10 mouse cellular contexts compared by ENCODE assay signal in genomic region chr4:22486641-22486960, GRCm38 (mm10). TPM values are rescaled to one million over a fixed set of nuclear protein-coding genes. Genes with fewer than 3 reads are reported as not detected.
DNase-seq lines count a peak whose midpoint lies in the region; ATAC-seq lines count a peak whose summit lies in the region.
"Had no signal": no experiment of that assay in that cellular context is flagged by ENCODE, and none has a peak within 500 bp of the region (broad histone marks: within the 10 kb centered on the region; RNA-seq: fewer than 3 reads in every experiment).

No protein-coding gene starts in this region.

- H3K4me1 ChIP-seq in heart, embryonic 13.5 days = peaks cover 43% of the 10 kb centered on the region
- H3K4me1 ChIP-seq in embryonic facial prominence, embryonic 10.5 days = peaks cover 47% of the 10 kb centered on the region
- peaks cover 15% of the 10 kb centered on the region for H3K4me1 ChIP-seq in hindbrain, embryonic 10.5 days (replicated peaks)
- H3K4me1 ChIP-seq in midbrain, embryonic 12.5 days = no peaks in the 10 kb centered on the region; the same call in 1 of the 2 replicates

- H3K27ac ChIP-seq in heart, embryonic 13.5 days (replicated peaks) = no peak overlapping the region
- peak overlapping the region; percentile 86 for H3K27ac ChIP-seq in embryonic facial prominence, embryonic 10.5 days (replicated peaks)
- H3K27ac ChIP-seq in hindbrain, embryonic 10.5 days = peak overlapping the region; percentile 99
- peak overlapping the region; percentile 99 for H3K27ac ChIP-seq in midbrain, embryonic 12.5 days (replicated peaks)
- H3K27ac ChIP-seq: liver, embryonic 12.5 days had no signal

- under 1% methylated on average over 10 of the region's 10 CpGs for WGBS in heart, embryonic 13.5 days
- 0% methylated on average over 10 of the region's 10 CpGs for WGBS in embryonic facial prominence, embryonic 10.5 days
- WGBS in hindbrain, embryonic 10.5 days = 0% methylated on average over 10 of the region's 10 CpGs
- WGBS in midbrain, embryonic 12.5 days = 0% methylated on average over 10 of the region's 10 CpGs

- peak overlapping the region; percentile 62 for H3K4me3 ChIP-seq in heart, embryonic 13.5 days
- H3K4me3 ChIP-seq in embryonic facial prominence, embryonic 10.5 days = peak overlapping the region; percentile 70
- H3K4me3 ChIP-seq in hindbrain, embryonic 10.5 days = peak overlapping the region; percentile 82
- H3K4me3 ChIP-seq in midbrain, embryonic 12.5 days = peak overlapping the region; percentile 74
- H3K4me3 ChIP-seq: liver, embryonic 12.5 days had no signal

- H3K9ac ChIP-seq in heart, embryonic 13.5 days = no peak overlapping the region
- peak overlapping the region; percentile 96 for H3K9ac ChIP-seq in midbrain, embryonic 12.5 days (replicated peaks)
- H3K9ac ChIP-seq: liver, embryonic 12.5 days had no signal

- H3K4me2 ChIP-seq in heart, embryonic 13.5 days = peak overlapping the region; percentile 95
- H3K4me2 ChIP-seq in midbrain, embryonic 12.5 days (replicated peaks) = peak overlapping the region; percentile 77

- peaks cover 94% of the 10 kb centered on the region for H3K27me3 ChIP-seq in heart, embryonic 13.5 days (replicated peaks)
- peaks cover 99% of the 10 kb centered on the region for H3K27me3 ChIP-seq in embryonic facial prominence, embryonic 10.5 days (replicated peaks; ENCODE audit: low read depth, poor library complexity, severe bottlenecking)
- peaks cover 57% of the 10 kb centered on the region for H3K27me3 ChIP-seq in hindbrain, embryonic 10.5 days (ENCODE audit: insufficient read depth, poor library complexity, severe bottlenecking)
- H3K27me3 ChIP-seq in midbrain, embryonic 12.5 days = no peaks in the 10 kb centered on the region
- H3K27me3 ChIP-seq: CH12.LX had no signal

- H3K36me3 ChIP-seq in heart, embryonic 13.5 days = no peaks in the 10 kb centered on the region
- H3K36me3 ChIP-seq in embryonic facial prominence, embryonic 10.5 days (replicated peaks) = no peaks in the 10 kb centered on the region
- H3K36me3 ChIP-seq in hindbrain, embryonic 10.5 days = peaks cover 13% of the 10 kb centered on the region; the same call in 1 of the 2 replicates
- no peaks in the 10 kb centered on the region for H3K36me3 ChIP-seq in midbrain, embryonic 12.5 days
- H3K36me3 ChIP-seq: liver, embryonic 12.5 days had no signal

- ATAC-seq in heart, embryonic 13.5 days (ENCODE audit: extremely low read depth, insufficient number of reproducible peaks, low FRiP score, low TSS enrichment) = no peak
- ATAC-seq in midbrain, embryonic 12.5 days (ENCODE audit: low FRiP score, low read depth) = no peak
- ATAC-seq: liver, embryonic 12.5 days had no signal

- no peak for DNase-seq in heart, adult 11 months
- DNase-seq in embryonic facial prominence, embryonic 10.5 days (ENCODE audit: low spot score) = no peak
- no peak for DNase-seq in hindbrain, embryonic 10.5 days (ENCODE audit: low spot score)
- no peak for DNase-seq in adrenal gland, adult 18-20 months (ENCODE audit: low spot score in 2 of 2)
- DNase-seq in kidney, postnatal 4 days = no peak
- no peak for DNase-seq in adrenal gland, adult 2 months

- no peaks in the 10 kb centered on the region for H3K9me3 ChIP-seq in heart, embryonic 13.5 days
- no peaks in the 10 kb centered on the region for H3K9me3 ChIP-seq in embryonic facial prominence, embryonic 10.5 days
- no peaks in the 10 kb centered on the region for H3K9me3 ChIP-seq in hindbrain, embryonic 10.5 days
- H3K9me3 ChIP-seq in midbrain, embryonic 12.5 days = no peaks in the 10 kb centered on the region
- H3K9me3 ChIP-seq: liver, embryonic 12.5 days had no signal

RNA-seq across cellular contexts. Expression of gene Pou3f2, which starts 1.6 kb away (rescaled TPM):
- polyA plus RNA-seq in heart, embryonic 13.5 days (2015; fragmentation: Nextera tagmentation; extraction: Ambion mirVana) = 0.04 TPM in 2 replicates
- 3.4 and 11.1 TPM in 2 replicates for polyA plus RNA-seq in embryonic facial prominence, embryonic 10.5 days (2016; fragmentation: Nextera tagmentation; extraction: Ambion mirVana)
- 44.0 and 45.4 TPM in 2 replicates for polyA plus RNA-seq in hindbrain, embryonic 10.5 days (2016; fragmentation: Nextera tagmentation; extraction: Ambion mirVana)
- polyA plus RNA-seq in midbrain, embryonic 12.5 days (2016; fragmentation: Nextera tagmentation; extraction: Ambion mirVana) = 79.8 and 91.9 TPM in 2 replicates
- under 1 TPM in 1 of 2 experiments, not detected in 1; 0.07 TPM for total RNA-seq in adrenal gland, adult 18-20 months (2021)
- under 1 TPM in 1 of 2 experiments, not detected in 1; 0.07 TPM for total RNA-seq in adrenal gland, adult 2 months (2021)
- polyA plus RNA-seq in adrenal gland, adult 2 months (2012; rRNA removed) = 0.07 TPM in 1 of 2 replicates, not detected in the other
- total RNA-seq: CH12.LX had no signal
- polyA plus RNA-seq: liver, embryonic 12.5 days had no signal
